Mouse (Mus musculus) midbrain, embryonic 14.5 days (tissue): ENCODE results near the gene Dph6. TPM values are rescaled to one million over a fixed set of nuclear protein-coding genes. Genes with fewer than 3 reads are reported as not detected.
"Not testable (repeated sequence)": the region's sequence is repeated elsewhere in the genome, so short reads cannot be mapped to it uniquely, and the experiment has no call there.

Source experiments
- ATAC-seq: fragments of 200-750 bp; cut with Nextera tagmentation; 2 replicates; pipeline ENCODE4 v1.8.0; 2017; ENCODE audit warnings: moderate number of reproducible peaks, moderate library complexity; ENCODE audit not compliant: low FRiP score, low TSS enrichment
- DNase-seq: peaks from one replicate; pipeline ENCODE4 v3.0.0-alpha.2; 2015
- H3K27ac ChIP-seq: fragments of 300-500 bp; sonication (generic); replicated peaks from 2 replicates; pipeline ENCODE4 v1.5.1; 2014; ENCODE audit warnings: mild to moderate bottlenecking, low read depth, low read length, moderate library complexity
- H3K27me3 ChIP-seq: fragments of 300-500 bp; sonication (generic); 2 replicates; pipeline ENCODE4 v1.6.1; 2014; ENCODE audit warnings: low read length, control low read depth, mixed read lengths; ENCODE audit not compliant: control insufficient read depth, insufficient read depth
- H3K36me3 ChIP-seq: fragments of 300-500 bp; sonication (generic); 2 replicates; pipeline ENCODE4 v1.6.1; 2014; ENCODE audit warnings: low read length, control low read depth; ENCODE audit not compliant: control insufficient read depth, insufficient read depth
- H3K4me1 ChIP-seq: fragments of 300-500 bp; sonication (generic); 2 replicates; pipeline ENCODE4 v1.6.1; 2014; ENCODE audit warnings: mild to moderate bottlenecking, antibody characterized with exemption, low read length, control low read depth; ENCODE audit not compliant: control insufficient read depth, insufficient read depth
- H3K4me2 ChIP-seq: fragments of 300-500 bp; sonication (generic); 2 replicates; pipeline ENCODE4 v1.6.1; 2014; ENCODE audit warnings: mild to moderate bottlenecking, low read length, moderate library complexity
- H3K4me3 ChIP-seq: fragments of 300-500 bp; sonication (generic); replicated peaks from 2 replicates; pipeline ENCODE4 v1.5.1; 2014; ENCODE audit warnings: low read depth, low read length
- H3K9ac ChIP-seq: fragments of 300-500 bp; sonication (generic); replicated peaks from 2 replicates; pipeline ENCODE4 v1.6.1; 2014; ENCODE audit warnings: mild to moderate bottlenecking, low read length, moderate library complexity
- H3K9me3 ChIP-seq: fragments of 300-500 bp; sonication (generic); 2 replicates; pipeline ENCODE4 v1.6.1; 2016; ENCODE audit warnings: low read length, control low read depth, mixed read lengths; ENCODE audit not compliant: control insufficient read depth
- WGBS: fragments of 180-500 bp; shearing (Covaris S2); extraction: QIAGEN DNeasy Blood & Tissue Kit; methylation state at CpG from one replicate; pipeline ENCODE4 v1.1.7; 2014; 5-methylcytosine and 5-hydroxymethylcytosine counted together
- polyA plus RNA-seq: library from polyadenylated mRNA; unstranded; fragments of >200 nt; fragmentation: Nextera tagmentation; extraction: Ambion mirVana; gene quantifications from 2 replicates; pipeline ENCODE4 v1.2.1, GENCODE M21; 2014

The Dph6 gene
- polyA plus RNA-seq, 1 experiment from 2014 or later: 14.0 TPM

GRCm38 (mm10) chr2:114646240-114646639 is 8.5 kb downstream of the Dph6 start:
- H3K27me3 ChIP-seq: no peaks in the 10 kb centered on the region
- no peak overlapping the region for H3K27ac ChIP-seq
- H3K36me3 ChIP-seq: 0 out of 2 replicates have a peak, but pooled peaks cover 3% of the 10 kb centered on the region
- no peaks in the 10 kb centered on the region for H3K4me1 ChIP-seq
- H3K4me2 ChIP-seq: no peak overlapping the region
- H3K9me3 ChIP-seq: no peaks in the 10 kb centered on the region
- no peak overlapping the region for H3K9ac ChIP-seq
- DNase-seq (no peak), ATAC-seq (no peak)
- WGBS: 29% methylated on average over 5 of the region's 5 CpGs
- no peak overlapping the region for H3K4me3 ChIP-seq

- no peak for DNase-seq
- no peak for ATAC-seq
- no peak overlapping the region for H3K27ac ChIP-seq
- H3K4me3 ChIP-seq: no peak overlapping the region
- H3K4me2 ChIP-seq: no peak overlapping the region
- no peak overlapping the region for H3K9ac ChIP-seq
- no peaks in the 10 kb centered on the region for H3K4me1 ChIP-seq
- H3K27me3 ChIP-seq: no peaks in the 10 kb centered on the region
- peaks cover 3% of the 10 kb centered on the region; the same call in 1 of the 2 replicates for H3K36me3 ChIP-seq
- no peaks in the 10 kb centered on the region for H3K9me3 ChIP-seq
- WGBS: 98% methylated on average over 2 of the region's 2 CpGs
Measured at GRCm38 (mm10) chr2:114643832-114644231, 10.9 kb downstream of the Dph6 start.

DNA sequence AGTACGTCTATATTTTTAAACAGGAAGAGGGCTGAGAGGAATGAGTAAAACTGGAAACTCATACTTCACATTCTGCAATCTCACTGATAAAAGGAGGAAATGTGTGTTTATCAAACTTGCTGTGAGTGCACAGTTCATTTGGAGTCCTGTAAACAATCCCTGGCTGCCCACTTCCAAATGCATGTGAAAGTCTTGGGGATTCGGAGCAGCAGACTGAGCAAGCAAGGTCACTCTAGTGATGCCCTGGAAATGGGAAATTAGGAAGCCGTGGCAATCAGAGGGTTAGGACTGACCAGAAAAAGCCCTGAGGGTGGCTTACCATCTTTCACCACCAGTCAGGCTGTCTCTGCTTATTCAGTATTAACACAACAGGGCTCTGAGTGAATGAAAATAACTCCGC is 30.1 kb downstream of the Dph6 start:
- WGBS: 59% methylated on average over 4 of the region's 4 CpGs
- no peak for DNase-seq

GRCm38 (mm10) chr2:114622550-114622939 is 32.2 kb downstream of the Dph6 start:
- Histone ChIP-seq H3K36me3 (no peaks in the 10 kb centered on the region), H3K9me3 (no peaks in the 10 kb centered on the region), H3K4me1 (no peaks in the 10 kb centered on the region), H3K9ac (no peak overlapping the region), H3K27ac (no peak overlapping the region), H3K4me3 (no peak overlapping the region), H3K4me2 (peak overlapping the region; percentile 14; the same call in 1 of the 2 replicates), H3K27me3 (no peaks in the 10 kb centered on the region)
- DNase-seq (no peak), ATAC-seq (peak; percentile 58; the same call in 1 of the 2 replicates)
- WGBS: 5% methylated on average over 2 of the region's 2 CpGs

More for the DNA sequence above, 30.1 kb downstream of the Dph6 start:
- no peaks in the 10 kb centered on the region for H3K36me3 ChIP-seq
- no peak overlapping the region for H3K4me2 ChIP-seq
- no peak overlapping the region for H3K9ac ChIP-seq
- H3K4me1 ChIP-seq: no peaks in the 10 kb centered on the region
- H3K27ac ChIP-seq: no peak overlapping the region
- ATAC-seq: no peak
- no peak overlapping the region for H3K4me3 ChIP-seq
- H3K27me3 ChIP-seq: no peaks in the 10 kb centered on the region
- H3K9me3 ChIP-seq: no peaks in the 10 kb centered on the region

- Histone ChIP-seq H3K4me2 (no peak overlapping the region), H3K9me3 (no peaks in the 10 kb centered on the region), H3K27ac (no peak overlapping the region), H3K36me3 (no peaks in the 10 kb centered on the region), H3K9ac (no peak overlapping the region), H3K4me3 (no peak overlapping the region), H3K4me1 (no peaks in the 10 kb centered on the region), H3K27me3 (no peaks in the 10 kb centered on the region)
- 37% methylated on average over 5 of the region's 5 CpGs for WGBS
- peak; percentile 85 for DNase-seq
- peak; percentile 70; the same call in 1 of the 2 replicates for ATAC-seq
Measured at GRCm38 (mm10) chr2:114621781-114622549, 32.8 kb downstream of the Dph6 start.

DNA sequence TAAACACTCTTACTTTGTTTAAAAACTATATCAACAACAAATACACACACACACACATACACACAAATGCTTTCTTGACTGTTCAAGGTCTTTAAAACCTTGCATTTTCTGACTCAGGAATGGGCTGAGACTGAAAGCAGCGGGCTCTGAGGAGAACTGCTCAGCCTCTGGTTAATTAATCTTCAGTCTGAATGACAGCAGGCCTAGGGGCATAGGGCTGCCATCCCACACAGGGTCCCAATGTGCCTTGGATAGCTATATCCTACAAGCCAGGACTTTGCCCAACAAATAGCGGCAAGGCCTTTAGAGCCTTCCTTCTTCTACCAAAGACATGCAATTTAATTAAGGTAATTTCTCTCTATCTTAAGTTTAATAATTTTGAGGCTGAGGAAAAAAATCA is 43.2 kb downstream of the Dph6 start:
- Histone ChIP-seq H3K4me3 (no peak overlapping the region), H3K27ac (no peak overlapping the region), H3K4me2 (no peak overlapping the region), H3K27me3 (no peaks in the 10 kb centered on the region), H3K36me3 (no peaks in the 10 kb centered on the region), H3K9ac (no peak overlapping the region), H3K4me1 (peaks cover 8% of the 10 kb centered on the region; the same call in 1 of the 2 replicates), H3K9me3 (no peaks in the 10 kb centered on the region)
- WGBS: 31% methylated on average over 2 of the region's 2 CpGs
- ATAC-seq (peak; percentile 48; the same call in 1 of the 2 replicates), DNase-seq (peak; percentile 62)

DNA sequence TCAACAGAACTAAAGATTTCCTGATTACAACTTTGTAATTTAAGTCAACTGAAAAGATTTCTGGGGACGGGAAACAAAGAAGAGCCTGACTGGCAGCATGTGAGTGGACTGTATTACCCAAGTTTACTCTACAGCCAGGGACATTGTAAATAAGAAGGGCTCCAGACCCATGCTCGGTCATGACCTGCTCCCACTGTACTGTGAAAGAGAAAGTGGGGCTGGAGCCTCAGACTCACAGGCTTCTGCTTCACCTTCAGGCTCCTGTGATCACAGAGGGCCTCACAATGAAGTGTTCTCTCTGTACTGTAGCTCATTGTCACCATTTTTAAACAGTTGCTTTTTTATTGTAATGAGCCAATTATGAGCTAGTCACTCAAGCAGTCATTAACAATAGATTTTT is 44.7 kb downstream of the Dph6 start:
- no peak overlapping the region for H3K27ac ChIP-seq
- 21% methylated on average over 2 of the region's 2 CpGs for WGBS

GRCm38 (mm10) chr2:114605202-114605601 is 49.6 kb downstream of the Dph6 start:
- not testable (repeated sequence) for H3K9ac ChIP-seq, H3K27ac ChIP-seq, H3K27me3 ChIP-seq, H3K4me2 ChIP-seq, H3K4me1 ChIP-seq, ATAC-seq, H3K9me3 ChIP-seq, H3K4me3 ChIP-seq, H3K36me3 ChIP-seq, DNase-seq

More for the DNA sequence above, 44.7 kb downstream of the Dph6 start:
- H3K9ac ChIP-seq: no peak overlapping the region
- peak; percentile 40; the same call in 1 of the 2 replicates for ATAC-seq
- H3K9me3 ChIP-seq: no peaks in the 10 kb centered on the region
- no peak overlapping the region for H3K4me2 ChIP-seq
- H3K36me3 ChIP-seq: no peaks in the 10 kb centered on the region
- DNase-seq: no peak
- H3K27me3 ChIP-seq: no peaks in the 10 kb centered on the region
- no peak overlapping the region for H3K4me3 ChIP-seq
- peaks cover 8% of the 10 kb centered on the region; the same call in 1 of the 2 replicates for H3K4me1 ChIP-seq

GRCm38 (mm10) chr2:114601174-114601573 is 53.6 kb downstream of the Dph6 start:
- Histone ChIP-seq H3K4me1 (no peaks in the 10 kb centered on the region), H3K4me3 (no peak overlapping the region), H3K27ac (no peak overlapping the region), H3K36me3 (no peaks in the 10 kb centered on the region), H3K4me2 (no peak overlapping the region), H3K9ac (no peak overlapping the region), H3K9me3 (no peaks in the 10 kb centered on the region), H3K27me3 (no peaks in the 10 kb centered on the region)
- ATAC-seq (no peak), DNase-seq (no peak)
- WGBS: 90% methylated on average over 3 of the region's 3 CpGs
